Mouse (Mus musculus) C2C12 (cell line): ENCODE results near the gene Tcf7l1.

Experiments used
- CEBPB ChIP-seq: IDR thresholded peaks from one replicate; pipeline ENCODE4 v1.6.1; 2011; ENCODE audit warnings: low read depth, mild to moderate bottlenecking, control low read depth, moderate library complexity
- CTCF ChIP-seq: IDR thresholded peaks from one replicate; pipeline ENCODE4 v1.5.1; 2011; ENCODE audit not compliant: control insufficient read depth, insufficient read depth, insufficient read length
- MAX ChIP-seq: IDR thresholded peaks from one replicate; pipeline ENCODE4 v1.6.1; 2011; ENCODE audit warnings: mild to moderate bottlenecking, control low read depth
- USF1 ChIP-seq: IDR thresholded peaks from one replicate; pipeline ENCODE4 v1.6.1; 2011; ENCODE audit warnings: low read depth, mild to moderate bottlenecking, control low read depth, moderate library complexity

GRCm38 (mm10) chr6:72607676-72608075 is 181.4 kb downstream of the Tcf7l1 start:
- TF ChIP-seq CTCF, result no peak
- no peak for TF ChIP-seq CEBPB
- no peak for TF ChIP-seq USF1
- TF ChIP-seq MAX, result no peak
